Mouse (Mus musculus) embryonic facial prominence, embryonic 13.5 days (tissue): Measurements from ENCODE around the gene Cped1. TPM values are rescaled to one million over a fixed set of nuclear protein-coding genes. Genes with fewer than 3 reads are reported as not detected.
"Not testable (repeated sequence)": the region's sequence is repeated elsewhere in the genome, so short reads cannot be mapped to it uniquely, and the experiment has no call there.

Experiments used
- ATAC-seq: fragments of 200-750 bp; cut with Nextera tagmentation; 2 replicates; pipeline ENCODE4 v1.8.0; 2017; ENCODE audit warnings: low read depth; ENCODE audit not compliant: insufficient number of reproducible peaks, insufficient read depth, low FRiP score, low TSS enrichment
- H3K27ac ChIP-seq: fragments of 300-500 bp; sonication (generic); 2 replicates; pipeline ENCODE4 v1.5.1; 2015; ENCODE audit warnings: moderate library complexity, mild to moderate bottlenecking, inconsistent platforms
- H3K27me3 ChIP-seq: fragments of 300-500 bp; sonication (generic); 2 replicates; pipeline ENCODE4 v1.6.1; 2015; ENCODE audit warnings: mild to moderate bottlenecking, inconsistent platforms
- H3K36me3 ChIP-seq: fragments of 300-500 bp; sonication (generic); 2 replicates; pipeline ENCODE4 v1.6.1; 2015; ENCODE audit warnings: mild to moderate bottlenecking, inconsistent platforms
- H3K4me1 ChIP-seq: fragments of 300-500 bp; sonication (generic); 2 replicates; pipeline ENCODE4 v1.6.1; 2015; ENCODE audit warnings: inconsistent platforms
- H3K4me2 ChIP-seq: fragments of 300-500 bp; sonication (generic); 2 replicates; pipeline ENCODE4 v1.6.1; 2015; ENCODE audit warnings: moderate library complexity, mild to moderate bottlenecking, inconsistent platforms
- H3K4me3 ChIP-seq: fragments of 300-500 bp; sonication (generic); 2 replicates; pipeline ENCODE4 v1.5.1; 2015; ENCODE audit warnings: mild to moderate bottlenecking, inconsistent platforms
- H3K9ac ChIP-seq: fragments of 300-500 bp; sonication (generic); 2 replicates; pipeline ENCODE4 v1.6.1; 2015; ENCODE audit warnings: mild to moderate bottlenecking, inconsistent platforms
- H3K9me3 ChIP-seq: fragments of 300-500 bp; sonication (generic); 2 replicates; pipeline ENCODE4 v1.6.1; 2016; ENCODE audit warnings: inconsistent platforms
- WGBS: fragments of 180-500 bp; shearing (Covaris S2); methylation state at CpG from one replicate; pipeline ENCODE4 v1.1.7; 2015; ENCODE audit warnings: mixed read lengths; 5-methylcytosine and 5-hydroxymethylcytosine counted together
- polyA plus RNA-seq: library from polyadenylated mRNA; unstranded; fragments of >200 nt; fragmentation: Nextera tagmentation; extraction: Ambion mirVana; gene quantifications from 2 replicates; pipeline ENCODE4 v1.2.1, GENCODE M21; 2015

Cped1 gene
- polyA plus RNA-seq, 1 experiment from 2014 or later: 42.6 TPM

DNA sequence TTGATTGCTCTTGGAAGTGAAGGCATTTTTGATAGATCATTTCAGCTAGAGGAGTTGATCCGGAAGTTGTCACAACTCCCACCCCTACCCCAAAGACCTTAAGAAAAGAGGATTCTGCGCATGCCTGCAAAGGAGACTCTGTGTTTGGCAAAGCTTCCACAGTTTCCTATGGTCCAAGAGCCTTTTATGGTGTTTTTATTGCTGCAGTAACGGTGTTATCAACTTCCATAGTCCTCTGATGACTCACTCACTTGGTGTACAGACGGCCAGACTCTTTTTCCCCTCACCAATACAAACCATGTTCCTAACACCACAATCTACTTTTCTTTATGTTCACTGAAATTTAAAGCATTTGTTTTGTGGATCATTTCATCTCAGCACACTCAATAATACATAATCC, 273.1 kb downstream of the Cped1 start:
- Histone ChIP-seq H3K27me3 (no peaks in the 10 kb centered on the region), H3K36me3 (no peaks in the 10 kb centered on the region), H3K9ac (no peak overlapping the region), H3K27ac (no peak overlapping the region), H3K4me3 (no peak overlapping the region), H3K4me1 (no peaks in the 10 kb centered on the region), H3K9me3 (no peaks in the 10 kb centered on the region), H3K4me2 (no peak overlapping the region)
- WGBS: 91% methylated on average over 4 of the region's 4 CpGs
- ATAC-seq: no peak

DNA sequence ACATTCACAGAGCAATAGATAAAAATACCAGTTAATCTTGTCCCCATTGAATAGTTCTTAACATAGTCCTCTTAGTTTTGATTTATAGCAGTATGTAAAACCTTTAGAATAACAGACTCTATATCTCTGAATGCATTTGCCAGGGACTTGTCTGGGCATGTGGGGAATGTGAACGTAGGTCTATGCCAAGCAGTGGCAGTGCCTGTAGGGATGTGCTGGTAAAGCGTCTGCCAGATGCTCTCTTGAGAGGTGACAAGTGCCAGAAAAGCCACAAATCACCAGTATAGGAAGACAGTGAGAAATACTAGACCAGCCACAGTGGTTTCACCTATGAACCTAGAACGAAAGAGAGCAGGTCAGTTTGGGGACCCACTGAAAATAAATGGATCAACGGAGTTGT, 276.8 kb downstream of the Cped1 start:
- Histone ChIP-seq H3K36me3 (no peaks in the 10 kb centered on the region), H3K9me3 (no peaks in the 10 kb centered on the region), H3K4me1 (no peaks in the 10 kb centered on the region), H3K4me3 (no peak overlapping the region), H3K4me2 (no peak overlapping the region), H3K9ac (no peak overlapping the region), H3K27me3 (no peaks in the 10 kb centered on the region), H3K27ac (no peak overlapping the region)
- ATAC-seq: no peak
- WGBS: 73% methylated on average over 4 of the region's 4 CpGs

GRCm38 (mm10) chr6:22264094-22264493, 278.4 kb downstream of the Cped1 start:
- not testable (repeated sequence) for ATAC-seq, H3K4me2 ChIP-seq, H3K4me3 ChIP-seq, H3K9me3 ChIP-seq, H3K27me3 ChIP-seq, H3K36me3 ChIP-seq, H3K27ac ChIP-seq, H3K9ac ChIP-seq, H3K4me1 ChIP-seq
- 90% methylated on average over 8 of the region's 8 CpGs for WGBS

GRCm38 (mm10) chr6:22266018-22266417, 280.3 kb downstream of the Cped1 start:
- Histone ChIP-seq H3K36me3 (no peaks in the 10 kb centered on the region), H3K27ac (no peak overlapping the region), H3K9me3 (no peaks in the 10 kb centered on the region), H3K4me1 (no peaks in the 10 kb centered on the region), H3K9ac (no peak overlapping the region), H3K4me3 (no peak overlapping the region), H3K27me3 (no peaks in the 10 kb centered on the region), H3K4me2 (no peak overlapping the region)
- 86% methylated on average over 4 of the region's 4 CpGs for WGBS
- no peak for ATAC-seq

DNA sequence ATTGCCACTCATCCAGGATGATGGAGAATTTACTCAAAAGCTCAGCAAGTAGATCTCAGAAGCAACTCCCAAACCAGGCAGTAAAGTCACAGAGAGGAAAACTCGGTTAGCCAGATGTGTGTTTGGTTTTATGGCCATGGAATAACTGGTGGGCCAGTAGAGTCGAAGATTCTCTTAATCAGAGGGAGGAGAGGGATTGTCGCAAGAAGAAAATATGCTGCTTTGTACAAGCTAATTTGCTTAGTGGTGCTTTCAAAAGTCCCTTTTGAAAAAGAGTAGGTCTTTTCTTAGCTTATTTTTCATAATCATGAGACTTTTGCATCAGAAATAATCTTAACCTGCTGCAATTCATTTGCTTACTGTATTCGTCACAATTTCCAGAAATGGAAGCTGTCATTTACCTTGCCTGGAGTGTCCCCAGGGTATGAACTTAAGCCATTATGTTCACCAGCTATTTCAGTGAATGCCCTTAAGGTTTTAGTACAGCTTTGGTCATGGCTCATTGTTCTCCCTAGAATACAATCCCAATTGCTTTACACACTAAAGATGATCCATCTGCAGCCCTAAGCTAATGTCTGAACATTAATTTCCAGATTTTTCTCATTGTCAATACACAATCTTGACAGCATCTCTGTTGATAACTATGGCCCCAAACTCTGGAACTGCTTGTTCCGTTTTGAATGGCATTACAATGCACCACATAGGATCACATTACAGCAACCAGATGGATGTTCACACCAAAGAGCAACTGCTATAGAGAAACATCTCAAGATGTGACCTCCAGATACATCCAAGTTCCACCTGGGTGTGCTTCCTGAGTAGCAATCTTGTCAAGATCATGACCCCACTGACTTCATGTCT, 282.3 kb downstream of the Cped1 start:
- Histone ChIP-seq H3K27ac (no peak overlapping the region), H3K27me3 (no peaks in the 10 kb centered on the region), H3K36me3 (no peaks in the 10 kb centered on the region), H3K9ac (no peak overlapping the region), H3K4me3 (no peak overlapping the region), H3K4me2 (no peak overlapping the region), H3K9me3 (no peaks in the 10 kb centered on the region), H3K4me1 (no peaks in the 10 kb centered on the region)
- WGBS: 48% methylated on average over 5 of the region's 5 CpGs
- ATAC-seq: no peak

- Histone ChIP-seq H3K9ac (no peak overlapping the region), H3K9me3 (no peaks in the 10 kb centered on the region), H3K4me2 (no peak overlapping the region), H3K36me3 (no peaks in the 10 kb centered on the region), H3K27ac (no peak overlapping the region), H3K4me3 (no peak overlapping the region), H3K4me1 (no peaks in the 10 kb centered on the region), H3K27me3 (no peaks in the 10 kb centered on the region)
- no peak for ATAC-seq
These were observed 283.0 kb downstream of the Cped1 start for GRCm38 (mm10) chr6:22268677-22269076.

DNA sequence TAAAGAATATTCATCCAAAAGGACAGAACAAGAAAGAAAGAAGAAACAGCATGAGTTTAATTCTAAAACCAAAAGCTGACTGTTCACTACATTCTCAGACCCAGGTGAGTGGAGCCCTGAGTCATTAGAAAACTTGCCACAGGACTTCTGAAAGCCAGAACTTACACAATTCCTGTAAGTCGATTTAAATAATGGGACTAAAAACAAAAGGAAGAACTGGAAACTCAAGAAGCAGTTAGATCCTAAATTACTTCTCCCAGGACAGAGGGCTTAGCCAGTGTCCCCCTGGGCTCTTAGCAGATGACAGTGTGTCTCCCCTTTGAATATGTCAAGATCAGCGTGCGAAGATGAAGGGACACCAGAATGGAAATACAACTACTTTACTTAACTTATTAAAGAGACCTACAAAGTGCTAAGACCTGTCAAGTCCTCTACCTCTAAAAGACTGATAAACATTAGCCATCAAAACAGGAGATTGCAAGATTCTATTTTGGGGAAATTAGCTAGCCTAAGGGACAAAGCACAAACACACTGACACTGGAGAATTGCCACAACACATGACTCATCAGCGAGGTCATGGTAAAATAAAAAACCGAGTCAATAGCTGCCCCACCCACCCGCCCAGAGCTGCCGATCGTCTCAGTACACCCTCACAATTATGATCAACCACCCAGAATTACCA, 284.3 kb downstream of the Cped1 start:
- H3K27me3 ChIP-seq: no peaks in the 10 kb centered on the region
- no peak overlapping the region for H3K4me2 ChIP-seq
- WGBS: 57% methylated on average over 8 of the region's 8 CpGs
- H3K27ac ChIP-seq: no peak overlapping the region
- ATAC-seq: no peak
- no peak overlapping the region for H3K9ac ChIP-seq
- H3K4me1 ChIP-seq: no peaks in the 10 kb centered on the region
- no peaks in the 10 kb centered on the region for H3K36me3 ChIP-seq
- H3K9me3 ChIP-seq: no peaks in the 10 kb centered on the region
- no peak overlapping the region for H3K4me3 ChIP-seq

DNA sequence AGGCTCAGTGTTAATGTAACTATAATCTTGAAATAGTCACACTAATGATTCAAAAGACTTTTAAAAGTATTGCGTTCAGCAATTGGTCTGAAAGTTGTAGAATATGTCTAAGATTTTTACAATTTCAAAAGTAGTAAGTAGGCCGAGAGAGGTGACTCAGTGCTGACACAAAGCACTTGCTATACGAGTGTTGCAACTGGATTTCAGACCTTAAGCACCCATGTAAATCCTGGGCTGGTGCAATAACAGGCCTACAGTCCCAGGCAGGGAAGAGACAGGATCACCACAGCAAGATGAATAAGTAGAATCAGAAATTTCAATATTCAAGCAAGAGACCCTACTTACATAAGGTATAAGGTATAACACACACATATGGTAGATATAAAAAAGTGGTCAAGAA, 292.2 kb downstream of the Cped1 start:
- no peaks in the 10 kb centered on the region for H3K27me3 ChIP-seq
- H3K9ac ChIP-seq: no peak overlapping the region
- H3K4me1 ChIP-seq: peaks cover 16% of the 10 kb centered on the region
- no peaks in the 10 kb centered on the region for H3K36me3 ChIP-seq
- no peaks in the 10 kb centered on the region for H3K9me3 ChIP-seq
- no peak overlapping the region for H3K4me3 ChIP-seq
- H3K27ac ChIP-seq: no peak overlapping the region
- no peak for ATAC-seq
- H3K4me2 ChIP-seq: no peak overlapping the region
- WGBS: 86% methylated on average over 3 of the region's 3 CpGs

DNA sequence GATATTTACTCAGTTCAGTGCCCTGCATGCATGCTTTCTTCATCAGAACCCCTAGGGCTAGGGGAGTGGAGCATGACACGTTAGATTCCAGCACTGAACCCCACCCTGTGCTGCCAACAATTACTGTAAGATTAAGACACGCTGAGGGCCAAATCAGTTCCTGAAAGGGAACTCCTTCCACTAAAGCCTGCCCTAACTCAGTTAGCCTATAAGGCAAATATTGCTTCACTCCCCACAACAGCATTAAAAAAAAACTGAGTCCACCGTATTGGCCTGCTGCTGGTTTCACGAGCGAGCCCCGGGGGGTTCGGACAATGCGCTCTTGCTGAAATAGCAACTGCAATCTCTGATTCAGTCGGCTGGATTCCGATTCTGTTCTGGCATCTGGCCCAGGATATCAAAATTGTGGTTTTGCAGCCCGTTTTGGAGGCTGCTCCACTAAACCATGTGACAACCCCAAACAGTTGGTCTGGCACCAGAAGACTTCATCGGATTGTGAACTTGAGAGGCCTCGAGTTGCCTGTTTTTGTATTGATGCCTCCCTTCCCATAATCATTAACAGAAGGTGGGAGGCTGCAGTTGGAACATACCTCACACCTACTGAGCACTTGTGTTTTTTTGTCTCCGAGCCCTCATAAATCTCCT, 294.6 kb downstream of the Cped1 start:
- H3K27ac ChIP-seq: peak overlapping the region; percentile 55
- H3K36me3 ChIP-seq: no peaks in the 10 kb centered on the region
- peaks cover 16% of the 10 kb centered on the region for H3K4me1 ChIP-seq
- H3K9ac ChIP-seq: no peak overlapping the region
- H3K9me3 ChIP-seq: no peaks in the 10 kb centered on the region
- H3K27me3 ChIP-seq: no peaks in the 10 kb centered on the region
- H3K4me3 ChIP-seq: 0 out of 2 replicates have a peak overlapping the region, but pooled peaks have one; percentile 5
- 15% methylated on average over 14 of the region's 14 CpGs for WGBS
- ATAC-seq: 0 out of 2 replicates have a peak, but pooled peaks have one; percentile 76
- H3K4me2 ChIP-seq: peak overlapping the region; percentile 52

GRCm38 (mm10) chr6:22282405-22282804, 296.7 kb downstream of the Cped1 start:
- Histone ChIP-seq H3K4me2 (no peak overlapping the region), H3K4me3 (no peak overlapping the region), H3K9ac (no peak overlapping the region), H3K27ac (no peak overlapping the region), H3K4me1 (peaks cover 16% of the 10 kb centered on the region), H3K9me3 (no peaks in the 10 kb centered on the region), H3K27me3 (peaks cover 14% of the 10 kb centered on the region), H3K36me3 (no peaks in the 10 kb centered on the region)
- ATAC-seq: no peak
- WGBS: 91% methylated on average over 4 of the region's 4 CpGs

DNA sequence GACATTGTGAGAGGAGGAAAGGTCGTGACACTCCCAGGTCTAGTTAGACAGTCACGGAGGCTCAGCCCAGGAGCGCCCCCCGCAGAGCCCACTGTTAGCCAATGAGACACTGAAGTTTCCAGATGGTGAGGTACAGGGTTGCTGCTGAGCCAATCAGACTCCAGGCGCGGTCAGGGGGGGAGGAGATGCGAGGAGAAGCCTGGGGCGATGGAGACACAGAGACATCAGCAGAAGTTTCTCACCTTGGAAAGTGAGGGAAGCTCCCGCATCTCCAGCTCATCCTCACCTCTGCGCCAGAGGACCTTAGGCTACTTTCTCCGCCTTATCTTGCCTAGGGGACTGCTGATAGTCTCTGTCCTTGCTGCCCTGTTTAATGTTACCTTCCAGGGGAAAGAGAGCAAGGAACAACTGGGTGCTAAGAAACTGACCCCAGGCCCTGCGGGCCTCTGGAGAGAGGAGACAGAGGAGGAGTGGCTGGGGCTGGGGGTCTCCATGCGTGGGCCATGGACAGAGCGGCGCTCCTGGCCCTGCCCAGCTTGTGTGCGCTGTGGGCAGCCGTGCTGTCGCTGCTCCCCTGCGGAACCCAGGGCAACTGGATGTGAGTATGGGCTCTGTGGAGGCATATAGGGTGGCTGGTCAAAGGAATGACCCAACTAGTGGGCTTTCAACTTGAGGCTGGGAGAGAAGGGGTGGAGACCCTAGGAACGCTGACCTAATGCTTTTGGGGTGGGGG, 302.5 kb downstream of the Cped1 start, which contains the start of gene Wnt16:
TSS of gene Wnt16 (plus strand) at position 224 of the 733 bp plus-strand sequence.
- under 1% methylated on average over 20 of the region's 20 CpGs for WGBS
- H3K36me3 ChIP-seq: no peaks in the 10 kb centered on the region
- H3K4me3 ChIP-seq: peak within 1 kb of the TSS; percentile 50
- peak within 1 kb of the TSS; percentile 85 for H3K4me2 ChIP-seq
- H3K9me3 ChIP-seq: no peaks in the 10 kb centered on the region
- peak; percentile 77 for ATAC-seq
- H3K4me1 ChIP-seq: peaks cover 23% of the 10 kb centered on the region
- peaks cover 51% of the 10 kb centered on the region for H3K27me3 ChIP-seq
- H3K9ac ChIP-seq: peak within 1 kb of the TSS; percentile 63
- H3K27ac ChIP-seq: no peak within 1 kb of the TSS
